ENCODE assay signal across 31 mouse cellular contexts in genomic region chr3:70250733-70251132, GRCm38 (mm10).
DNase-seq lines count a peak whose midpoint lies in the region; ATAC-seq and TF ChIP-seq lines count a peak whose summit lies in the region.
"Had no signal": no experiment of that assay in that cellular context is flagged by ENCODE, and none has a peak within 500 bp of the region (broad histone marks: within the 10 kb centered on the region; RNA-seq: fewer than 3 reads in every experiment).

No protein-coding gene starts in this region.

- H3K27ac ChIP-seq in forebrain, embryonic 14.5 days (ENCODE audit: low read depth, low read length): no peak overlapping the region
- H3K27ac ChIP-seq in forebrain, embryonic 12.5 days: no peak overlapping the region
- no peak overlapping the region for H3K27ac ChIP-seq in heart, embryonic 16.5 days (ENCODE audit: low read length)
- no peak overlapping the region for H3K27ac ChIP-seq in heart, embryonic 11.5 days (ENCODE audit: low read depth, low read length)
- H3K27ac ChIP-seq: heart, embryonic 13.5 days; hindbrain, embryonic 10.5 days; hindbrain, postnatal 0 days; intestine, embryonic 15.5 days; kidney, postnatal 0 days; left cerebral cortex, adult 2 months; limb, embryonic 12.5 days; liver, embryonic 15.5 days; stomach, postnatal 0 days had no signal

- no peaks in the 10 kb centered on the region for H3K36me3 ChIP-seq in forebrain, embryonic 14.5 days (ENCODE audit: control insufficient read depth, insufficient read depth, low read length)
- H3K36me3 ChIP-seq in forebrain, embryonic 12.5 days (replicated peaks): no peaks in the 10 kb centered on the region
- no peaks in the 10 kb centered on the region for H3K36me3 ChIP-seq in heart, embryonic 16.5 days (ENCODE audit: control insufficient read depth, insufficient read depth)
- H3K36me3 ChIP-seq in heart, embryonic 11.5 days (ENCODE audit: control insufficient read depth, insufficient read depth, low read length): no peaks in the 10 kb centered on the region
- H3K36me3 ChIP-seq: heart, embryonic 13.5 days; hindbrain, embryonic 10.5 days; intestine, embryonic 15.5 days; limb, embryonic 12.5 days; liver, embryonic 15.5 days had no signal

- no peak for ATAC-seq in forebrain, embryonic 14.5 days
- no peak for ATAC-seq in forebrain, embryonic 12.5 days (ENCODE audit: low FRiP score)
- 0 out of 2 replicates have a peak, but pooled peaks have one; percentile 32 for ATAC-seq in heart, embryonic 16.5 days (replicated peaks; ENCODE audit: extremely low read depth, insufficient read depth, low FRiP score)
- no peak for ATAC-seq in heart, embryonic 11.5 days (replicated peaks; ENCODE audit: insufficient number of reproducible peaks, low FRiP score, low TSS enrichment)
- ATAC-seq: hindbrain, postnatal 0 days; intestine, embryonic 15.5 days had no signal

- 64% methylated on average over 7 of the region's 7 CpGs for WGBS in forebrain, embryonic 14.5 days
- WGBS in forebrain, embryonic 12.5 days: 78% methylated on average over 7 of the region's 7 CpGs
- 51% methylated on average over 7 of the region's 7 CpGs for WGBS in heart, embryonic 16.5 days
- WGBS in heart, embryonic 11.5 days (ENCODE audit: insufficient replicate concordance): 82% methylated on average over 7 of the region's 7 CpGs

- no peak overlapping the region for H3K9ac ChIP-seq in forebrain, embryonic 14.5 days (ENCODE audit: low read length)
- H3K9ac ChIP-seq in forebrain, embryonic 12.5 days: no peak overlapping the region
- H3K9ac ChIP-seq in heart, embryonic 16.5 days (ENCODE audit: low read length): no peak overlapping the region
- no peak overlapping the region for H3K9ac ChIP-seq in heart, embryonic 11.5 days (ENCODE audit: low read depth, low read length)
- H3K9ac ChIP-seq: heart, embryonic 13.5 days; intestine, embryonic 15.5 days; limb, embryonic 12.5 days; liver, embryonic 15.5 days; lung, embryonic 14.5 days had no signal

- TF ChIP-seq CTCF in brain, embryonic 14.5 days (IDR thresholded peaks at IDR 0.05; ENCODE audit: borderline replicate concordance, extremely low read depth, insufficient read depth, insufficient read length): no peak

- TF ChIP-seq POLR2A in brain, embryonic 14.5 days (IDR thresholded peaks at IDR 0.05; ENCODE audit: borderline replicate concordance, extremely low read depth, insufficient read depth, insufficient read length, poor library complexity, severe bottlenecking): no peak

- peak; percentile 22 for DNase-seq in forebrain, embryonic 14.5 days (ENCODE audit: low spot score)
- peak; percentile 4 for DNase-seq in layer of hippocampus, adult 9-11 months
- no peak for DNase-seq in layer of hippocampus, postnatal 36 days
- peak; percentile 36 for DNase-seq in brain, embryonic 14.5 days (ENCODE audit: low read depth)
- no peak for DNase-seq in kidney, adult 11 months
- DNase-seq: adrenal gland, adult 8-10 months; cerebellum, adult 11 months; cerebellum, adult 9-10 months; cerebellum, postnatal 36 days; gastrocnemius, postnatal 14 days; kidney, adult 8-10 months; kidney, postnatal 4 days; lung, embryonic 14.5 days; lung, postnatal 14 days; right cerebral cortex, adult 18-20 months; thymus, adult 18-20 months; thymus, postnatal 25 days had no signal

- H3K9me3 ChIP-seq in forebrain, embryonic 14.5 days (replicated peaks; ENCODE audit: control insufficient read depth, low read length): no peaks in the 10 kb centered on the region
- no peaks in the 10 kb centered on the region for H3K9me3 ChIP-seq in forebrain, embryonic 12.5 days
- no peaks in the 10 kb centered on the region for H3K9me3 ChIP-seq in heart, embryonic 16.5 days (replicated peaks; ENCODE audit: control insufficient read depth, low read length)
- no peaks in the 10 kb centered on the region for H3K9me3 ChIP-seq in heart, embryonic 11.5 days (replicated peaks; ENCODE audit: control insufficient read depth, low read length)
- H3K9me3 ChIP-seq: heart, embryonic 13.5 days; hindbrain, embryonic 10.5 days; intestine, embryonic 15.5 days; limb, embryonic 12.5 days; liver, embryonic 15.5 days had no signal

- no peaks in the 10 kb centered on the region for H3K27me3 ChIP-seq in forebrain, embryonic 14.5 days (replicated peaks; ENCODE audit: control insufficient read depth, insufficient read depth, low read length)
- H3K27me3 ChIP-seq in forebrain, embryonic 12.5 days: no peaks in the 10 kb centered on the region
- no peaks in the 10 kb centered on the region for H3K27me3 ChIP-seq in heart, embryonic 16.5 days (ENCODE audit: control insufficient read depth, insufficient read depth, low read length)
- no peaks in the 10 kb centered on the region for H3K27me3 ChIP-seq in heart, embryonic 11.5 days (ENCODE audit: control insufficient read depth, insufficient read depth, low read length)
- H3K27me3 ChIP-seq: CH12.LX; heart, embryonic 13.5 days; intestine, embryonic 15.5 days; limb, embryonic 12.5 days; liver, embryonic 15.5 days had no signal

- H3K4me2 ChIP-seq in forebrain, embryonic 14.5 days (ENCODE audit: low read length): no peak overlapping the region
- H3K4me2 ChIP-seq in forebrain, embryonic 12.5 days: no peak overlapping the region
- H3K4me2 ChIP-seq in heart, embryonic 16.5 days (ENCODE audit: low read depth, low read length): peak overlapping the region; percentile 20; the same call in 1 of the 2 replicates
- no peak overlapping the region for H3K4me2 ChIP-seq in heart, embryonic 11.5 days
- H3K4me2 ChIP-seq: heart, embryonic 13.5 days; intestine, embryonic 15.5 days; limb, embryonic 12.5 days; liver, embryonic 15.5 days; lung, embryonic 14.5 days; midbrain, embryonic 11.5 days had no signal

- no peaks in the 10 kb centered on the region for H3K4me1 ChIP-seq in forebrain, embryonic 14.5 days (ENCODE audit: control insufficient read depth, insufficient read depth, low read length)
- H3K4me1 ChIP-seq in forebrain, embryonic 12.5 days: no peaks in the 10 kb centered on the region
- H3K4me1 ChIP-seq in heart, embryonic 16.5 days (ENCODE audit: control insufficient read depth, insufficient read depth, low read length): no peaks in the 10 kb centered on the region
- no peaks in the 10 kb centered on the region for H3K4me1 ChIP-seq in heart, embryonic 11.5 days (ENCODE audit: control insufficient read depth, insufficient read depth, low read length)
- H3K4me1 ChIP-seq: heart, embryonic 13.5 days; hindbrain, embryonic 10.5 days; intestine, embryonic 15.5 days; limb, embryonic 12.5 days; liver, embryonic 15.5 days had no signal

- H3K4me3 ChIP-seq in forebrain, embryonic 14.5 days (ENCODE audit: low read depth, low read length): no peak overlapping the region
- no peak overlapping the region for H3K4me3 ChIP-seq in forebrain, embryonic 12.5 days (replicated peaks)
- H3K4me3 ChIP-seq in heart, embryonic 16.5 days (ENCODE audit: low read length): no peak overlapping the region
- H3K4me3 ChIP-seq in heart, embryonic 11.5 days (ENCODE audit: low read depth, low read length): no peak overlapping the region
- H3K4me3 ChIP-seq: heart, embryonic 13.5 days; hindbrain, embryonic 10.5 days; intestine, embryonic 15.5 days; left cerebral cortex, adult 2 months; limb, embryonic 12.5 days; liver, embryonic 15.5 days had no signal

Comparison
In these comparisons a context has a peak if more than half of its experiments do, and no peak if none do; other contexts are left out.
1. DNase-seq: peak in forebrain, embryonic 14.5 days (single experiment), layer of hippocampus, adult 9-11 months (single experiment) and brain, embryonic 14.5 days (single experiment); none in layer of hippocampus, postnatal 36 days (0 of 2) and kidney, adult 11 months (single experiment).